ENCODE assay signal across 26 mouse cellular contexts in genomic region chr11:30113631-30114030, GRCm38 (mm10).
A peak's percentile ranks its signal among the peaks of the same experiment; 100 is the strongest.
DNase-seq lines count a peak whose midpoint lies in the region; ATAC-seq lines count a peak whose summit lies in the region.
"Had no signal": no experiment of that assay in that cellular context is flagged by ENCODE, and none has a peak within 500 bp of the region (broad histone marks: within the 10 kb centered on the region; RNA-seq: fewer than 3 reads in every experiment).

No protein-coding gene starts in this region.

- no peak overlapping the region for H3K4me2 ChIP-seq in intestine, embryonic 15.5 days (replicated peaks)
- H3K4me2 ChIP-seq: embryonic facial prominence, embryonic 13.5 days; embryonic facial prominence, embryonic 15.5 days; forebrain, embryonic 13.5 days; forebrain, embryonic 15.5 days had no signal

- 79% methylated on average over 2 of the region's 2 CpGs for WGBS in intestine, embryonic 15.5 days

- DNase-seq in frontal cortex, postnatal 14 days (ENCODE audit: low spot score in 2 of 2): no peak
- DNase-seq in brain, adult 2 months (ENCODE audit: low read depth, low spot score): peak; percentile 69
- DNase-seq in gonadal fat pad, adult 2 months (ENCODE audit: low read depth): peak; percentile 24
- no peak for DNase-seq in left cerebral cortex, adult 18-20 months (ENCODE audit: low spot score in 2 of 2)
- DNase-seq: adrenal gland, adult 2 months; adrenal gland, postnatal 10 days; adrenal gland, postnatal 25 days; B cell, adult 2 months; cerebellum, adult 18-20 months; cerebellum, adult 8-10 months; cerebellum, adult 9-11 months; cerebellum, postnatal 14 days; cerebellum, postnatal 36 days; embryo, embryonic 11 days; forebrain, postnatal 0 days had no signal

- H3K4me1 ChIP-seq in intestine, embryonic 15.5 days (replicated peaks): no peaks in the 10 kb centered on the region
- H3K4me1 ChIP-seq: embryonic facial prominence, embryonic 13.5 days; embryonic facial prominence, embryonic 15.5 days; forebrain, embryonic 13.5 days; forebrain, embryonic 15.5 days had no signal

- ATAC-seq in frontal cortex, adult (ENCODE audit: low TSS enrichment): peak; percentile 80
- ATAC-seq in intestine, embryonic 15.5 days: no peak
- ATAC-seq: CD4-positive, CD25-positive, alpha-beta regulatory T cell, adult 4 months; forebrain, embryonic 13.5 days; forebrain, embryonic 15.5 days; forebrain, postnatal 0 days; Patski had no signal

- H3K9me3 ChIP-seq in intestine, embryonic 15.5 days: no peaks in the 10 kb centered on the region
- H3K9me3 ChIP-seq: embryonic facial prominence, embryonic 13.5 days; embryonic facial prominence, embryonic 15.5 days; forebrain, embryonic 13.5 days; forebrain, embryonic 15.5 days; G1E had no signal

- no peaks in the 10 kb centered on the region for H3K27me3 ChIP-seq in intestine, embryonic 15.5 days (replicated peaks)
- H3K27me3 ChIP-seq: CH12.LX; embryonic facial prominence, embryonic 13.5 days; embryonic facial prominence, embryonic 15.5 days; forebrain, embryonic 13.5 days; forebrain, embryonic 15.5 days; Patski had no signal

- H3K27ac ChIP-seq in intestine, embryonic 15.5 days: no peak overlapping the region
- H3K27ac ChIP-seq: embryonic facial prominence, embryonic 13.5 days; embryonic facial prominence, embryonic 15.5 days; forebrain, embryonic 13.5 days; forebrain, embryonic 15.5 days had no signal

- peaks cover 49% of the 10 kb centered on the region for H3K36me3 ChIP-seq in intestine, embryonic 15.5 days

- no peak overlapping the region for H3K9ac ChIP-seq in intestine, embryonic 15.5 days
- H3K9ac ChIP-seq: embryonic facial prominence, embryonic 13.5 days; embryonic facial prominence, embryonic 15.5 days; forebrain, embryonic 13.5 days; forebrain, embryonic 15.5 days; forebrain, postnatal 0 days had no signal

- no peak overlapping the region for H3K4me3 ChIP-seq in intestine, embryonic 15.5 days (replicated peaks)
- H3K4me3 ChIP-seq: embryonic facial prominence, embryonic 13.5 days; embryonic facial prominence, embryonic 15.5 days; erythroblast, embryonic 14.5 days; forebrain, embryonic 13.5 days; forebrain, embryonic 15.5 days had no signal

Comparison
In these comparisons a context has a peak if more than half of its experiments do, and no peak if none do; other contexts are left out.
1. DNase-seq: peak in brain, adult 2 months (single experiment) and gonadal fat pad, adult 2 months (single experiment); none in frontal cortex, postnatal 14 days (0 of 2) and left cerebral cortex, adult 18-20 months (0 of 2).